Mouse (Mus musculus) MEL (cell line): Measurements from ENCODE around the gene Hpn.

ENCODE experiments used
- MYB ChIP-seq: IDR thresholded peaks from 2 replicates; pipeline ENCODE4 v1.6.1; 2011; ENCODE audit warnings: mild to moderate bottlenecking, low read depth, low read length, improper control_type of control experiment
- POLR2A ChIP-seq, 2 experiments: IDR thresholded peaks; 2 replicates each; pipeline ENCODE4 v1.6.1; 2011 to 2012; ENCODE audit warnings: low read length in 2 of 2, mild to moderate bottlenecking in 2 of 2, control low read depth in 1 of 2, improper control_type of control experiment in 1 of 2, low read depth in 1 of 2, moderate library complexity in 1 of 2; ENCODE audit not compliant: control insufficient read depth in 1 of 2, insufficient read depth in 1 of 2, poor library complexity in 1 of 2
- USF1 ChIP-seq: IDR thresholded peaks from 2 replicates; pipeline ENCODE4 v1.6.1; 2014; ENCODE audit warnings: low read depth, mild to moderate bottlenecking, inconsistent platforms, low read length, improper control_type of control experiment, moderate library complexity

- no peak for TF ChIP-seq USF1
- no peak for TF ChIP-seq MYB
- TF ChIP-seq POLR2A (IDR thresholded peaks at IDR 0.05; ENCODE audit: control insufficient read depth in 1 of 2, insufficient read depth in 1 of 2, low read depth in 1 of 2, low read length in 2 of 2, poor library complexity in 1 of 2) = no peak
These were observed 38.6 kb downstream of the Hpn start, which contains the start of gene Fxyd3 for GRCm38 (mm10) chr7:31076492-31076891.
